Mouse (Mus musculus): Measurements from ENCODE around the gene Hadha. TPM values are rescaled to one million over a fixed set of nuclear protein-coding genes. Genes with fewer than 3 reads are reported as not detected.

Gene Hadha
- polyA plus RNA-seq, 1 experiment from 2014 or later: 110 TPM

GRCm38 (mm10) chr5:30115718-30116117 is 39.2 kb downstream of the Hadha start:
- no peak overlapping the region for H3K4me2 ChIP-seq (replicated peaks; ENCODE audit: low read depth, low read length)
- no peaks in the 10 kb centered on the region for H3K9me3 ChIP-seq (ENCODE audit: low read length)
- no peak for ATAC-seq
- peaks cover 14% of the 10 kb centered on the region; the same call in 1 of the 2 replicates for H3K36me3 ChIP-seq (ENCODE audit: insufficient read depth, low read length)
- H3K4me3 ChIP-seq (ENCODE audit: low read depth, low read length): no peak overlapping the region
- WGBS: 30% methylated on average over 10 of the region's 10 CpGs
- no peak overlapping the region for H3K9ac ChIP-seq (replicated peaks; ENCODE audit: low read depth)
- H3K27ac ChIP-seq (ENCODE audit: low read length): no peak overlapping the region
- DNase-seq (ENCODE audit: low spot score): no peak
- H3K4me1 ChIP-seq (ENCODE audit: insufficient read depth, low read depth, low read length): peaks cover 3% of the 10 kb centered on the region; the same call in 1 of the 2 replicates
- TF ChIP-seq CTCF (IDR thresholded peaks at IDR 0.05) (peak; percentile 43), EP300 (IDR thresholded peaks at IDR 0.05) (no peak)
- H3K27me3 ChIP-seq (replicated peaks; ENCODE audit: insufficient read depth, low read length): peaks cover 25% of the 10 kb centered on the region

- Histone ChIP-seq H3K4me3 (ENCODE audit: low read depth, low read length) (peak overlapping the region; percentile 45), H3K27ac (ENCODE audit: low read length) (no peak overlapping the region), H3K36me3 (ENCODE audit: insufficient read depth, low read length) (0 out of 2 replicates have a peak, but pooled peaks cover 5% of the 10 kb centered on the region), H3K4me1 (ENCODE audit: insufficient read depth, low read depth, low read length) (peaks cover 3% of the 10 kb centered on the region; the same call in 1 of the 2 replicates), H3K4me2 (replicated peaks; ENCODE audit: low read depth, low read length) (peak overlapping the region; percentile 86), H3K27me3 (replicated peaks; ENCODE audit: insufficient read depth, low read length) (peaks cover 25% of the 10 kb centered on the region), H3K9ac (replicated peaks; ENCODE audit: low read depth) (no peak overlapping the region), H3K9me3 (ENCODE audit: low read length) (no peaks in the 10 kb centered on the region)
- 1% methylated on average over 28 of the region's 28 CpGs for WGBS
- DNase-seq (ENCODE audit: low spot score) (no peak), ATAC-seq (no peak)
- no peak for TF ChIP-seq CTCF (IDR thresholded peaks at IDR 0.05)
- no peak for TF ChIP-seq EP300 (IDR thresholded peaks at IDR 0.05)
Observed at GRCm38 (mm10) chr5:30114761-30115140, 40.2 kb downstream of the Hadha start.

- H3K4me3 ChIP-seq (ENCODE audit: low read depth, low read length): peak overlapping the region; percentile 45
- TF ChIP-seq CTCF (IDR thresholded peaks at IDR 0.05): peak; percentile 74
- TF ChIP-seq EP300 (IDR thresholded peaks at IDR 0.05): no peak
- no peaks in the 10 kb centered on the region for H3K9me3 ChIP-seq (ENCODE audit: low read length)
- peaks cover 3% of the 10 kb centered on the region; the same call in 1 of the 2 replicates for H3K4me1 ChIP-seq (ENCODE audit: insufficient read depth, low read depth, low read length)
- H3K4me2 ChIP-seq (replicated peaks; ENCODE audit: low read depth, low read length): peak overlapping the region; percentile 86
- H3K27ac ChIP-seq (ENCODE audit: low read length): no peak overlapping the region
- H3K9ac ChIP-seq (replicated peaks; ENCODE audit: low read depth): no peak overlapping the region
- ATAC-seq: peak; percentile 88
- no peaks in the 10 kb centered on the region for H3K36me3 ChIP-seq (ENCODE audit: insufficient read depth, low read length)
- WGBS: 2% methylated on average over 94 of the region's 103 CpGs
- DNase-seq (ENCODE audit: low spot score): peak; percentile 75
- peaks cover 25% of the 10 kb centered on the region for H3K27me3 ChIP-seq (replicated peaks; ENCODE audit: insufficient read depth, low read length)
Observed at GRCm38 (mm10) chr5:30113881-30114760, 40.8 kb downstream of the Hadha start.

- Histone ChIP-seq H3K9ac (replicated peaks; ENCODE audit: low read depth) (no peak overlapping the region), H3K4me1 (ENCODE audit: insufficient read depth, low read depth, low read length) (peaks cover 3% of the 10 kb centered on the region; the same call in 1 of the 2 replicates), H3K4me3 (ENCODE audit: low read depth, low read length) (no peak overlapping the region), H3K27me3 (replicated peaks; ENCODE audit: insufficient read depth, low read length) (peaks cover 25% of the 10 kb centered on the region), H3K9me3 (ENCODE audit: low read length) (no peaks in the 10 kb centered on the region), H3K36me3 (ENCODE audit: insufficient read depth, low read length) (no peaks in the 10 kb centered on the region), H3K4me2 (replicated peaks; ENCODE audit: low read depth, low read length) (no peak overlapping the region), H3K27ac (ENCODE audit: low read length) (no peak overlapping the region)
- 81% methylated on average over 3 of the region's 3 CpGs for WGBS
- DNase-seq (ENCODE audit: low spot score): no peak
- ATAC-seq: no peak
- TF ChIP-seq CTCF (IDR thresholded peaks at IDR 0.05) (peak; percentile 22; the same call in 1 of the 2 replicates), EP300 (IDR thresholded peaks at IDR 0.05) (no peak)
Observed at GRCm38 (mm10) chr5:30112533-30113068, 42.4 kb downstream of the Hadha start.

- peak; percentile 7; the same call in 1 of the 2 replicates for TF ChIP-seq CTCF (IDR thresholded peaks at IDR 0.05)
- no peak for TF ChIP-seq EP300 (IDR thresholded peaks at IDR 0.05)
- Histone ChIP-seq H3K27me3 (replicated peaks; ENCODE audit: insufficient read depth, low read length) (peaks cover 27% of the 10 kb centered on the region), H3K4me3 (ENCODE audit: low read depth, low read length) (no peak overlapping the region), H3K4me2 (replicated peaks; ENCODE audit: low read depth, low read length) (no peak overlapping the region), H3K27ac (ENCODE audit: low read length) (no peak overlapping the region), H3K4me1 (ENCODE audit: insufficient read depth, low read depth, low read length) (peaks cover 3% of the 10 kb centered on the region; the same call in 1 of the 2 replicates), H3K9ac (replicated peaks; ENCODE audit: low read depth) (no peak overlapping the region), H3K9me3 (ENCODE audit: low read length) (no peaks in the 10 kb centered on the region), H3K36me3 (ENCODE audit: insufficient read depth, low read length) (no peaks in the 10 kb centered on the region)
- DNase-seq (ENCODE audit: low spot score) (no peak), ATAC-seq (no peak)
- 61% methylated on average over 3 of the region's 3 CpGs for WGBS
Observed at GRCm38 (mm10) chr5:30111771-30112170, 43.2 kb downstream of the Hadha start.

DNA sequence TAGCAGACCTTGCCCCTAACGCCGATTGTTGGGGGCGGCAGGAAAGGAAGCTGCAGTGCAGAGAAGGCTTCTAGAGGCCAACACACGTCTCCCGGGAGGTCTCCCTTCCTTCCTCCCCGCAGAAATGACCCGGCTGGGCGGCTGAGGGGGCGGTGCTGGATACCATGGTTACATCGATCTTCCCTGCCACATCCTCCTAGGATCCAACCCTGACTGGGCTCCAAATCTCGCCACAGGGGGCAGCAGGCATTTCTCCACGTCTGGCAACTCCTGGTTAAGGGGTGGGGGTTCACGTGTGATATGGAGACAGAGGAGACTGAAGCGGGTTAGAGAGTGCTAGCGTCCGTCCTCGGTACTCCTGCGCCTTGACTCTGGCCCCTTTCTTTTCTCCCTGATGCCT is 43.8 kb downstream of the Hadha start:
- WGBS: 3% methylated on average over 18 of the region's 18 CpGs
- no peak overlapping the region for H3K27ac ChIP-seq (ENCODE audit: low read length)
- no peaks in the 10 kb centered on the region for H3K9me3 ChIP-seq (ENCODE audit: low read length)
- no peak for ATAC-seq
- H3K9ac ChIP-seq (replicated peaks; ENCODE audit: low read depth): no peak overlapping the region
- H3K4me3 ChIP-seq (ENCODE audit: low read depth, low read length): no peak overlapping the region
- H3K36me3 ChIP-seq (ENCODE audit: insufficient read depth, low read length): no peaks in the 10 kb centered on the region
- H3K27me3 ChIP-seq (replicated peaks; ENCODE audit: insufficient read depth, low read length): peaks cover 34% of the 10 kb centered on the region
- TF ChIP-seq EP300 (IDR thresholded peaks at IDR 0.05): no peak
- peak; percentile 41 for TF ChIP-seq CTCF (IDR thresholded peaks at IDR 0.05)
- peak overlapping the region; percentile 33 for H3K4me2 ChIP-seq (replicated peaks; ENCODE audit: low read depth, low read length)
- DNase-seq (ENCODE audit: low spot score): peak; percentile 22
- H3K4me1 ChIP-seq (ENCODE audit: insufficient read depth, low read depth, low read length): peaks cover 3% of the 10 kb centered on the region; the same call in 1 of the 2 replicates

Data from lung, postnatal 0 days (tissue).